Mouse (Mus musculus): Measurements from ENCODE around the gene Gm20604.

- no peak for TF ChIP-seq POLR2A (IDR thresholded peaks at IDR 0.05; ENCODE audit: control insufficient read depth, low read depth, low read length)
- no peak for TF ChIP-seq CTCF (IDR thresholded peaks at IDR 0.05; ENCODE audit: control insufficient read depth, insufficient read depth, insufficient replicate concordance, low read depth, low read length)
Measured at GRCm38 (mm10) chr12:102722451-102722850, 36.0 kb downstream of the Gm20604 start.
